Mouse (Mus musculus) monocyte, adult 2 months (primary cell): Measurements from ENCODE around the gene Akr1c13.
"Not testable (repeated sequence)": the region's sequence is repeated elsewhere in the genome, so short reads cannot be mapped to it uniquely, and the experiment has no call there.

ENCODE experiments used
- DNase-seq, 2 experiments: peaks; one replicate each; pipeline ENCODE4 v3.0.0; 2022; ENCODE audit warnings: low spot score in 2 of 2, low read depth in 1 of 2

Gene Akr1c13

DNA sequence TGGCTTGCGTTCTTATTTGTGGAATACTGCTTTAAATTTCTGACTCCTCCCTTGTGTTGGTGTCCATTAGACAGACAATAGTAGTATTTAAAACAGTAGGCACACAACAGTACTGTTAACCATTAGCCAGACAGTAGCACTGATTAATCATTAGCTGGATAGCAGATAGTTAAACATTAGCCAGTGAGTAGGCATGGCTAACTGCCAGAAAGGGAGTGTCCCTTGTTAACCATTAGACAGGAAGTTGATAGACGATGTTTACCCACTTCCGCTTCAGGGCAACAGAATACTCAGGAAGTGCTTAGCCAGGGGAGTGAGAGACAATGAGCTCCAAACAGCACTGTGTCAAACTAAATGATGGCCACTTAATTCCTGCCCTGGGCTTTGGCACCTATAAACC lies at the start of gene Akr1c13:
Akr1c13 (plus strand) TSS at position 247 of the 400 bp plus-strand sequence.
- DNase-seq = peak; percentile 26

DNA sequence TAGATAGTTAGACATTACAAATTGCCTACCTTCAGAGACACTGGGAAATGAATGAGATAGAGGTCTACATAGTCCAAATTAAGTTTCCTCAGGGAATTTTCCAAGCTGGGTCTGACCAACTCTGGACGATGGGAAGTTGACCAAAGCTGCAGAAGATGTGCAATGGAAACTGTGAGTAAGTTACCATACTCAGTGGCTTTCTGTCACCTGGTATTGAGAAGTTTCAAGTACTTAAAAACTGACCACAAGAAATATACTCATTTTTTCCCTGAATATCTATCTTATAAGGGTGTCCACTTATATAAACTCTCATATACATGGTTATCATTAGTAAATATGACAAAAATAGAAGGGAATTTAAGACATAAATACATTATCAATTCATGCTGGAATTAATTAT lies 46.7 kb upstream of the Akr1c13 start:
- DNase-seq = no peak

DNA sequence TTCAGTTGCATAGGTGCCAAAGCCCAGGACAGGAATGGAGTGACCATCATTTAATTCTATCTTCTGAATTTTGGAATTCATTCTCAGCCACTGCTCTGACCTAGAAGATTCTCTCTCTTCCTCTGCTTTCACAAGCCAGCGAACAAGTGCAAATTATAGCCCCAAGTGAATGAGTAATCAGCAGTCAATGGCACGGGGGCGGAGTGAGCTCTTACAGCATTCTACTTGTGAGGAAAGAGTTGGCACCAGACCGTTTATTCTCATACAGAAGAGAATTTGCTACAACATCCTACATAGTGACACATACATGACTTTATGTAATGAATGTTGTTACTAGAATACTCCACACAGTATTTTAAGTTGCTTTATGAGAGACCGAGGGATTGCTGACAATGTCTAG lies 40.4 kb upstream of the Akr1c13 start, which contains the start of gene Akr1c18:
Akr1c18 (minus strand) TSS at position 137 of the 400 bp plus-strand sequence.
- no peak for DNase-seq

DNA sequence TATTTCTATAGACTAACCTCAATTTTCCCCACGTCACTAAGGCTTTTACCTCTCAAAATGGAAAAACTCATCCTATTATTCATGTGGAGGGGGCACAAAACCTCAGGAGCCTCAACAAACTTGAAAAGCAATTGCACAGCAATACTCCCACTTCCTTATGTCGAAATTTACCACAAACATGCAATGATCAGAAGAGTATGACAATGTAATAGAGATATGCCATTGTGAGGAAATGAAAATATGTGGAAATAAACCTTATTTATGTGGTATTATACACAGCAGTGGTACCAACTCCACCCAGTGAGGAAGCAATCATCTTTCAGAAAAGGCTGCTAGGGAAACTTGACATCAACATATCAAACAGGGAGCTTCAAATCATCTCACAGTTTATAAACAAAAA lies 38.0 kb upstream of the Akr1c13 start:
- DNase-seq = no peak

DNA sequence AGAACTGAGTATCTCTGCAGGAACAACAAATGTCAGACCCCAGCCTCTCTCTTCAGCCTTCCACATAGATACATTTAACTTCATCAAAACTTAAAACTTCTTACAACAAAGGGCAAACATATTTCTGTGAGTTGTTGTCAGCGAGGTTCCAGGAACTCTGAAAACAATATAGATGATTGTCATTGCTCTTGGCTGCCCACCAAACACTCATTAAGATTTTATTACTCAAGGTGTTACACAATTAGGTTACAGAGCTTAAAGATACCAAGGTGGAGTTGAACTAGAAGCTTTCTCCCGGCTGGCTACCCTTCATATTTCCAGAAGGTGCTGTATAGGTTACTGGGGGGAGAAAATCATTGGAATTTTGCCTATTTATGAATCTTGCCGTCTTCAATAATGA lies 37.4 kb upstream of the Akr1c13 start:
- no peak for DNase-seq

DNA sequence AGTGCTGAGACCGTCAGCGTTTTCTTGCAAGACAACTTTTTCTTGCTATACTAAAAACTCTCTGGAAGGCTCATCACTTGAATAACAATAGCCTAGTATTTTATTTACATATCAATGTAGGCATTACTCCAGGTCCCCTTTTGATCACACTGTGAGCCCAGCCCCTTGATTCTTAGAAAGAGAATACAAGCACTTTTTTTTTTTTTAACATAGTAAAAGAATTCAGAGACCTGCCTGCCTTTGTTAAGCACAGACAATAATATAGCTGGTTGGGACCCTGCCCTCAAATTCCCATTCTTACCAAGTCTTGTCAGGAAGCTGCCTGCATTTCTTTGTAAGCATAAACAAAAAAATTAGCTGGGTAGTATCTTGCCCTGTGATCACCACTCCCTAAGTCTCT lies 35.7 kb upstream of the Akr1c13 start:
- DNase-seq = no peak

DNA sequence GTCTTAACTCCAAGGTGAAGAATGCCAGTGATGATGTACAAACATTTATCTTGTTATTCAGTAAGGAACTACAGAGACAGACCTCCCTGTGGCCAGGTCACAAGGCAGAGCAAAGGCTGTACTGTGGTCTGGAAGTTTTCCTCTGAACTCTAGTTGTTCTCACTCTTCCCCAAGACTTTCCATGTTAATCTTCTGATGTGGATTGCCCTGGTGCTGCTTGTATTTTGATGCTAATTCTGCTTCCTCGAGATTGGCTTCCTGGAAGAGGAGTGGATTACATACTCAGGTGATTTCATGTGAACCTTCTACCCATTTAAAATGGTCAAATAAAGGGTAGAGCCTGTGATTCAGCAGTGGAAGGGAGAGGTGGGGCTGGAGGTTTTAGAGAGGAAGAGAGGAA lies 22.9 kb upstream of the Akr1c13 start:
- no peak for DNase-seq

DNA sequence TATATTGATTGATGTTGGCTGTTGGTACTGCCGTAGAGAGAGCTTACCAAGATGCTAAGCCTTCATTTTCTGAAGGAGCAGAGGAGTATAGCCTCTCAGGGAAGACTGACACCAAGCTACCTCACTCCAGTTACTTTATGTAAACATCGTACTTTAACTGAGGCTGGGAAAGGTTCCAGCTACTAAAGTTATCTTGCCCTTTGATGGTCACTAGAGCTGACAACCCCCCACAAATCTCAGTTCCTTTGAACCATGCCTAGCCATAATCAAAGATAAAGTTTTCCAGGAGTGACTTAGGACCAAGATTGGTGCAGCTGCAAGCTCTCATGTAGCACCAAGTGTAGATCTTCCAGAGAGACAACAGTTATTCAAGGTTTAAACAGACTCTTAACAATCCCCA lies 18.0 kb upstream of the Akr1c13 start:
- DNase-seq = no peak

DNA sequence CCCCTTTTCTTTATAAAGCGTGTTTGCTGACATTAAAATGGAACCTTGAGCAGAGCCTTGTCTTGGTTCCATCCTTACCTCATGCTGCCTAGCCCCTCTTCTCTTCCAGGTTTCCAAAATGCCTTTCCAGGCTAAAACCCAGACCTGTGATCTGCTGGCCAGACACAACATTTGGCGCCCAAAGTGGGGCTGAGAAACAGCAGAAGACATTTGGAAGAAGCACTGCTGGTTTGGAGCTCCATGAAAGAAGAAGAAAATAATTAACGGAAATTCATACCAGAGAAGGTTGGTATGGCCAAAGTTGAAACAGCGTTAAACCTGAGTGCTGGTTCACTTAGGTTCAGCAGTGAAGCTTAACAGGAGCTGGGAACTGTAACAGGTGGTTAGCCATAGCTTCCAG lies 9.6 kb upstream of the Akr1c13 start:
- not testable (repeated sequence) for DNase-seq

DNA sequence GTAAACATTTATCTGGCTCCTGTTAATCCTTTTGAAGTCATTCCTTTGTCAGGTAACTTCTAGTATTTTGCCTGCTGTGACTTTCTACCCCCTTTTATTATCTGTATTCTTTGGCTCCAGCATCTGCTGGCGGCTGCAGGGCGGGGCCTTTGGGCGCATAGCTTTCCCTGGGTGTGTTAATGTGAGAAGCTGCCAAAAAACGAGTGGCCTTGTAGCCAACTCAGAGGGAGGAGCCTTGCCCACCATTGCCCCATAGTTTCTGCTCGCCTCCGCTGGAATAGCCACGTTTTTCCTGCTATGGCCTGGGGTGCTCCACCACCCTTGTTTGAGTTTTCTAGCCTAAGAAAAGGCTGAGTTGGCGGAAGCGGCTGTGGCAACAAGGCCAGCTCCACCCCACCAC lies 7.8 kb upstream of the Akr1c13 start:
- no peak for DNase-seq

DNA sequence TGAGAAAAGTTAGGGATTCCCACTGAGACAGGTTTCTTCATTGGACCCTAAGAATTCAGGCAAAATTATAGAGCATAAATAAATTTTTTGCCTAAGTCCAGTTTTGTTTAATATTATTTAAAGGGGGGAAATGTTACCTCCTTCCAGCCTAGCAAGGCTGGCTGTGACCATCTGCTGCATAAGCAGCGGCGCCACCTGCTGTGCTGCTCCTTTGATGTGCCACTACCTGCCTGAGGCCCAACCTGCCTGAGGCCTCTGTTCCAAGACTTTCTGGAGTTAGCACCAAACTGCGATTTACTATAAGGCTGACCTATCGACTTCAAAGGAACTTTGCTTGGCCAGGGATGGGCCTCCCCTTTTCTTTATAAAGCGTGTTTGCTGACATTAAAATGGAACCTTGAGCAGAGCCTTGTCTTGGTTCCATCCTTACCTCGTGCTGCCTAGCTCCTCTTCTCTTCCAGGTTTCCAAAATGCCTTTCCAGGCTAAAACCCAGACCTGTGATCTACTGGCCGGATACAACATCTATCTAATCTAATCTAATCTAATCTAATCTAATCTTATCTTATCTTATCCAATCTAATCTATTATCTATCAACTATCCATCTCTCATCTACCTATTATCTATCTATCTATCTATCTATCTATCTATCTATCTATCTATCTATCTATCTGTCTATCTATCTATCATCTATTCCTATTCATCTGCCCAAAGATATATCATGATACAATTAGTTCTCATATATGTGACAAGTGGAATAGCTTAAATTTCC lies 4.1 kb upstream of the Akr1c13 start:
- DNase-seq = not testable (repeated sequence)

DNA sequence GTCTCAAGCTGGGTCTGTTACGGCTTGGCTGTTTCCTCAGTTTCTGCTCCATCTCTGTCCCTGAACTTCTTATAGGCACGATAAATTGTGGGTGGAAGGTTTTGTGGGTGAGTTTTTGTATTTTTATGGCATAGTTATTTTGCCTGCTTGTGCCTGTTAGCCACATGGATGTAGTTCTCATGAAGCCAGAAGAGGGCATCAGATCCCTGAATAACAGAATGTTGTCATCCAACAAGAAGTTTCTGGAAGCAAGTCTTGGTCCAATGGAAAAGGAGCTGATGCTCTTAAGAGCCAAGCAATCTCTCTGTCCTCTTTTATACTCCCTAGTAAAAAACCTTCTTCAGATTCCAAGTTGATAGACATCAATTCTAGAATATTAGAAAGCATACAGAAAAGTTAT lies 2.8 kb upstream of the Akr1c13 start:
- DNase-seq = no peak

DNA sequence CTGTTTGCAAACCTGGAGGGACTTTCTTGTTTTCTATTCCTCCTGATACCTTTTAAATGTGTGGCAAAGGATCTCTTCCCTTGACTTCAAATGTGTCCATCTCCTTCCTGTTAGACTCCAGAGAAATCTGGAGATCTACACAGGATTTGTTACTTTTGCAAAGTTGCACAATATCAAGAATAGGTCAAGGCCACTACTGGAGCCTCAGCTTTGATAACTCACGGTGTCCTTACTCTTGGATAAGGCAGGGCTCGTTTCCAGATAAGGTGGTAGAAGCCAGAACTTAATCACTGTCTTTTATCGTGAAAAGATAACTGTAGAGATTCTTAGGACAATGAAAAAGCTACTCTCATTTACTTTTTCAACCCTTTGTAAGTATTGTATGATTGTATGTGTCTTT lies 1.6 kb downstream of the Akr1c13 start:
- DNase-seq = no peak

DNA sequence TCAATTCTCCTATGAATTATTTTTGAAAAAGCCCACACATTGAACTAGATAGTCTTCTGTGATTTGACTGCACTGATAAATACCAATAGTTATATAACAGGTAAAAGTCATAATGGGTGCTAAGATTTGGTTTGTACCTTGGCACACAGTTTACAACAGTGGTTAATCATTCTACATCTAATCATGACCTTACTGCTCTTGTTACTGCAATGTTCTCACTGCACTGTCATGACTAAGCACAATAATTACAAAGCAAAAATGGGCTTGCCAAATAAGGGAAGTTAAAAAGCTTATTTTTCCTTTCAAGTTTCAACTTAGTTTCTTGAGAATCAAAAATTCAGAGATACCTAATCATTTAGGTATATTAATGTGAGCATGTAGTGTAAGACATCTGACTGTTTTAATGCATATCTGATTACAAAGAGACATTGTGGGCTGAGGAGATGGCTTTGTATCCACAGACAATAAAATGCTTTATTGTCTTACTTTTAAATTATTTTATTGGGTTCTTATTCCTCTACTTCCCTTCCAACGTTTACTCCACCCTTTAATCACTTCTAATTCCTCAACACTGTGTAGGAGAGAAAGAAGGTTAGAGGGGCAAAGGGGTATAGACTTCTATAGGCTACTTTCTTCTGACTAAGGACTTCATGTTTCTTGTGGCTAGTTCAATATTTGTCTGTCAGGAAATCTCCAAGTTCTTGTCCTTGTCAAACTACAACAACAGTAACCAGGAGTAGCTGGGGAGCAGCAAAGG lies 15.4 kb downstream of the Akr1c13 start:
- no peak for DNase-seq

DNA sequence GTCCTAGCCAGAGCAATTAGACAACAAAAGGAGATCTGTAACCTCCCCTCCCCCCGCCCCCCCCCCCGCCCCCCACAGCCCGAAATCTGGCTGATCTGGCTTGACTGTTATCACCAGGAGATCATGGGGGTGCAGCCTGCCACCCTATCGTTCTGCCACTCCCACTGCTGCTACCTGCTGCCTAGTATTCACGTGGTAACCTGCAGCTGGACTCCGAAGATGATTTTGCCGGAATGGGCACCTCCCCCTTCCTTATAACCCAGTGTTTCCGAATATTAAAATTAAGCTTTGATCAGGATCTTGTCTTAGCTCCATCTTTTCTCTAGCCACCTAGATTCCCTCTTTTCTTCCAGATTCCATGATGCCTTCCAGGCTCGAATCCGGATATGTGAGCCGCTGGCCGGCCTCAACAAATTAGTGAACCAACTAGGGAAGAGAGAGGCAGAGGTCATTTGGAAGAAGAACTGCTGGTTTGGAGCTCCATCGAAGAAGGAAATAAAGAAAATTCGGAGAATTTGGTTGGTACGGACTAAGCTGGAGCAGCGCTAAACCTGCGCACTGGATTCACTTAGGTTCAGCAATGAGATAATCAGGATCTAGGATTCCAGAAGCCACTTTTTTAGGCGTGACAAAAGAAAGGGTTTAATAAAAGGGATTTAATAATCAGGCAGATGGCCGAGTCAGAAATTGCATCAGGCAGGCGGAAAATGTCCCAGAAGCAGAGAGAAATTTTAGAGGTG lies 20.8 kb downstream of the Akr1c13 start:
- no peak for DNase-seq

DNA sequence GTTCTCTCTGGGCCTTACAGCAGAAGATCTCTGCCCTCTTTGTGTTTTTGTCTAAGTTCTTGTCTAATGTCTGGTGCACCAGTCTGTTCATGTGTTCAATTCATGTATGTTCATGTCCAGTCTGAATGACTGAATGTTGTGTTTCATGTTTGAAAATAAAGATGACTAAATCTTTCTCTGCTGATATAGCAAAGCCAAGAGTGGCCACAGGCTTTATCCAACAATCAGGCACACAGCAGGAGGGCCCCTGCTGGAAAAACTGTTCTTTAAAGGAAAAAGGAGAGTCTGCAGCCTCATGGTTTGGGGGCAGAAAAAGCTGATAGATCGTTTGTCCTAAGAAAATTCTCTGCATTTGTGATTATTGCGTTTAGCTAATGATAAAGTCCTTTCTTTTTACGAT lies 21.4 kb downstream of the Akr1c13 start:
- no peak for DNase-seq

DNA sequence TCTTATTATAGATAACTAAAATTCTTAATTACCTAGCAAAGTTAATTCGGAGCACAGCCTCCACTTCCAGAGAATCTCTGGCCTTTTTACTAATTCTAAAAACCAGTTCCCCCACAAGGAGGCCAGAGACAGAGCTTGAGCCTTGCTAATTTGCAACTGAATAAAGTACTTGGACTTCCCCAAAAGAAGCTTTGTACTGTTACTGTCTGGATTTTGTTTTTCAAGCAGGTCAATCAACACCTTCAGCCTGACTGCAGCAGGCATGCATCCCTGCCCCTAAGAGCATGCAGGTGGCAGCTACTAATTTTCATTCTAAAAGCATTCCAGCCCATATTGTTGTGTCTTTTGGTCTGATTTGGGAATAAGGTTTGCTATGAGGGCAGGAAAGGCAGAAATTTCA lies 24.5 kb downstream of the Akr1c13 start:
- not testable (repeated sequence) for DNase-seq

DNA sequence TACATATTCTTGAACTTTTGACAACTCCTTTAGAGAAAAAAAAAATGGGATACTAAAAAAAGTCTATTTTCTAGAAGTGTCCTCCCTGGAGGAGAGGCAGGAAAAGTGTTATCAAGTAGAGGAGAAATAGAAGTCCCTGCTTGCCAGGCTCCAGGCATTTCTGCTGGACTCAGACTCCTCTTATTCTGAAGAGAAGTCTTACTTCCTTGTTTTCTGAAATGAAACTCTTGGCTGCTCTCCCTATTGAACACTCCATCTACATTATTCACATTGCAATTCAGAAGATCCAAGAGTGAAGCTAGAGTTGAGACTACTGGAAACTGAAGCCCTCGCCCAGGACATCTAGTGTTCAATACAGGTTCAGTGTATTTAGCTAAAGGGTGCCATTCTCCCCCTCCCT lies 37.5 kb downstream of the Akr1c13 start, which contains the start of gene Akr1c19:
Akr1c19 (plus strand) TSS at position 260 of the 400 bp plus-strand sequence.
- no peak for DNase-seq

DNA sequence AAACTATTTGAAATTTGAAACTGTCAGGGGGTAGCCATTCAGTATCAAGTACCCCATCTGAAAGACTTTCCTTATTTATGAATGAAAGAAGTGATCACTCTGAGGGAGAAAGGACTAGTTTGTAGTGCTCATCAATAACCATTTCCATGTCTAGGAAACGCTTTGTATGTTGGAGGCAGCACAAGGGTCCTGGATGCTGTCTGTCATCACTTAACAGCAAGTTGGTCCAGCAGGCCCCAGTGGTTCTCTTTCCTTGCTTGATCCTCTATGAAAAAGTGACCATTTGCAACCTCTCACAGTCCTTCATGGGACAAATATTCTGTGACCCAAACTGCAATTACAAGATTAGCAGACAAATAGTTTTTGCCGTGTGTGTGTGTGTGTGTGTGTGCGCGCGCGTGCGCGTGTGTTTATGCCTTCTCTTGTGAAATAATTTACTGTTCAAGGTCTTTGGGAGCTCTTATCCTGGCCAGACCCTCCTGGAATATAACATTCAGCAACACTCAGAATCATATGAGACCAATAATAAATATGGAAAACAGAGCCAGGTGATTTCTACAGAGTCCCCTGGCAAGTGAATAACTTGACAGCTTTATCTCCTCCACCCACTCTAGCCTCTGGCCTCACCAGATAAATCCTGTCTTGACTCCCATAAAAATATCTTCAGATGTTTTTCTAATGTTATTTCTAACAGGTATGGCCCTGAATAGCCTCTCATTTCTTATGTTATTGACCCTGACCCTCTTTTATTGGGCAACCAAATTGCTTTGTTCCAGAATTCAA lies 40.1 kb downstream of the Akr1c13 start:
- no peak for DNase-seq

DNA sequence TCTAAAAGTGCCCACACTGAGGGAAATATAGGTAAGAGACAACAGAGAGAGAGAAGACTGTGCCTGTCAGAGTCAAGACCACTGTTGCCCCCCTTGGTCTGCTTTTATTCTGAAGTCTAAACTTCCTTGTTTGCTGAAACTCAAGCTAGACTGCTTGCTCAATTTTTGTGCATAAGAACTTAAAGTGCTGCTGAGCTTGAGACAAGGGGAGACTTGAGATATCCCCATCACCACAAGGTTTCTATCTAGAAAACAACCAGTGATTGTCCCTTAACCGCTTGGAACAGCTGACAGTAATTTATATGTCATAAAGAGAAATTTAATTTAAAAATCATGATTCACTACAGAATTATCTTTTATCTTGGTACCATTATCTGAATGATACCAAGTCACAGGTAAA lies 42.2 kb downstream of the Akr1c13 start:
- no peak for DNase-seq
